In genomic region chr16:10542698-10543365, GRCm38 (mm10) we compare ENCODE assay signal across 8 mouse cellular contexts. TPM values are rescaled to one million over a fixed set of nuclear protein-coding genes. Genes with fewer than 3 reads are reported as not detected.
DNase-seq lines count a peak whose midpoint lies in the region; ATAC-seq lines count a peak whose summit lies in the region.

Gene Dexi, minus strand, starts transcription at chr16:10543054.

- peak; percentile 99 for DNase-seq in adipocyte (ENCODE audit: low spot score)
- DNase-seq in embryo, embryonic 10 days (ENCODE audit: low spot score) = peak; percentile 98
- peak; percentile 89 for DNase-seq in gastrocnemius, postnatal 10 days
- DNase-seq in induced T-regulatory cell, adult 2 months (ENCODE audit: low read depth) = peak; percentile 98
- DNase-seq in left cerebral cortex, adult 9 months (ENCODE audit: low spot score in 2 of 2) = peak; percentile 95 to 98
- DNase-seq in right cerebral cortex, postnatal 14 days = peak; percentile 92
- DNase-seq in urinary bladder, postnatal 36 days (ENCODE audit: low spot score in 2 of 2) = peak; percentile 93 to 95

- peak; percentile 83 for ATAC-seq in megakaryocyte progenitor cell, adult 5-6 weeks (replicated peaks; ENCODE audit: poor library complexity)

RNA-seq across cellular contexts. Expression of gene Dexi, which starts in this region (rescaled TPM):
- 10 to 100 TPM; 26.8 to 30.3 TPM for total RNA-seq in gastrocnemius, postnatal 10 days (2021)
- 5.7 and 7.3 TPM in 2 replicates for total RNA-seq in megakaryocyte progenitor cell, adult 5-6 weeks (2015)
- total RNA-seq in megakaryocyte progenitor cell, adult 5-6 weeks (2017) = 3.3 and 6.0 TPM in 2 replicates

Comparison
In these comparisons a context has a peak if more than half of its experiments do, and no peak if none do; other contexts are left out.
1. Peak in every context shown above with its lines: DNase-seq and ATAC-seq.